In the genomic region with DNA sequence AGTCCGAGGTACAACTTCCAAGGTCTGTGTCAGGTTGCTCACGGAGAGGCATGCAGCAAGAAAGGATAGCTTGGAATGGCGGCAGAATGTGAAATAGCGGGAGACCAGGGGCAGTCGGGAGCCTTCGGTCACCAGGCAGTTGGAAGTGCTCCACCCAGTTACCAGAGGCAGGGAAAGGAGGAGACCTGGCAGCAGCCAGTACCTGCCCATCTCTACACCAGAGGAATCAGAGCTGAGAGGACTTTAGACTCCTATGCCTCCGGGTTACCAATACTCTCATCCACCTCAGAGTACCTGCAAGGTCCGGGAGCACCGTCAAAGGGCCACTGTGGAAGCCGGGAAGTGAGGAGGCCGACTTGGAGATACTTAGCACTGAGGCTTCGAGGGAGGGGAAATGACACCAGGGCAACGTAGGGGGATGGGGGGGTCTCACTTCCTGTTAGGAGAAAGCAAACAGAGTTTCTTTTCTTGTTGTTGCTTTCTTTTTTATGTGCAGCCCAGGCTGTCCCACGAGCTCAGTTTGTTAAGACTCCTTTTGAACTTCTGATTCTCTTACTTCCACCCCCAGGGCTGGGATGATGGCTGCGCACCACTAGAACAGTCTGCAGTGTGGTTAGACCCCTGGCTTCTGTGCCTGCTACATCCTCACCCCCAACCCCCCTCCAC, we compare ENCODE assay signal across 10 mouse cellular contexts. TPM values are rescaled to one million over a fixed set of nuclear protein-coding genes. Genes with fewer than 3 reads are reported as not detected.
DNase-seq lines count a peak whose midpoint lies in the region; ATAC-seq and TF ChIP-seq lines count a peak whose summit lies in the region.
"Had no signal": no experiment of that assay in that cellular context is flagged by ENCODE, and none has a peak within 500 bp of the region (broad histone marks: within the 10 kb centered on the region; RNA-seq: fewer than 3 reads in every experiment).

A gene (minus strand): TSS at position 374 of the 666 bp plus-strand sequence.

- H3K27ac ChIP-seq in midbrain, embryonic 11.5 days (ENCODE audit: low read depth, low read length), result no peak within 1 kb of the TSS
- H3K27ac ChIP-seq in midbrain, embryonic 10.5 days (replicated peaks), result no peak within 1 kb of the TSS
- H3K27ac ChIP-seq in limb, embryonic 12.5 days, result peak within 1 kb of the TSS; percentile 71
- no peak within 1 kb of the TSS for H3K27ac ChIP-seq in midbrain, postnatal 0 days (ENCODE audit: low read depth, low read length)
- no peak within 1 kb of the TSS for H3K27ac ChIP-seq in hindbrain, embryonic 11.5 days (ENCODE audit: low read depth, low read length)
- H3K27ac ChIP-seq in midbrain, embryonic 15.5 days, result no peak within 1 kb of the TSS
- H3K27ac ChIP-seq: embryonic facial prominence, embryonic 13.5 days; hindbrain, embryonic 15.5 days had no signal

- no peak for ATAC-seq in midbrain, embryonic 11.5 days (ENCODE audit: low FRiP score)
- ATAC-seq in granulocyte monocyte progenitor cell, adult 5-6 weeks (replicated peaks; ENCODE audit: poor library complexity, severe bottlenecking), result peak; percentile 35
- ATAC-seq in limb, embryonic 12.5 days (ENCODE audit: insufficient number of reproducible peaks, insufficient read depth, low FRiP score, low TSS enrichment, low read depth), result no peak
- ATAC-seq in midbrain, postnatal 0 days (ENCODE audit: low FRiP score), result no peak
- ATAC-seq in hindbrain, embryonic 11.5 days (ENCODE audit: low FRiP score), result no peak
- no peak for ATAC-seq in midbrain, embryonic 15.5 days (replicated peaks)

- TF ChIP-seq CTCF in midbrain, postnatal 0 days (IDR thresholded peaks at IDR 0.05), result no peak

- no peaks in the 10 kb centered on the region for H3K27me3 ChIP-seq in midbrain, embryonic 11.5 days (ENCODE audit: control insufficient read depth, insufficient read depth, low read length)
- H3K27me3 ChIP-seq in midbrain, embryonic 10.5 days (ENCODE audit: low read depth, poor library complexity, severe bottlenecking), result peaks cover 22% of the 10 kb centered on the region
- H3K27me3 ChIP-seq in limb, embryonic 12.5 days, result peaks cover 6% of the 10 kb centered on the region
- no peaks in the 10 kb centered on the region for H3K27me3 ChIP-seq in midbrain, postnatal 0 days (ENCODE audit: insufficient read depth, low read length)
- H3K27me3 ChIP-seq in hindbrain, embryonic 11.5 days (ENCODE audit: control insufficient read depth, insufficient read depth, low read length), result no peaks in the 10 kb centered on the region
- H3K27me3 ChIP-seq in midbrain, embryonic 15.5 days (replicated peaks), result no peaks in the 10 kb centered on the region
- H3K27me3 ChIP-seq: hindbrain, embryonic 15.5 days had no signal

- no peaks in the 10 kb centered on the region for H3K36me3 ChIP-seq in midbrain, embryonic 11.5 days (ENCODE audit: control insufficient read depth, insufficient read depth, low read length)
- no peaks in the 10 kb centered on the region for H3K36me3 ChIP-seq in midbrain, embryonic 10.5 days
- no peaks in the 10 kb centered on the region for H3K36me3 ChIP-seq in limb, embryonic 12.5 days
- H3K36me3 ChIP-seq in midbrain, postnatal 0 days (ENCODE audit: insufficient read depth, low read length), result no peaks in the 10 kb centered on the region
- H3K36me3 ChIP-seq in hindbrain, embryonic 11.5 days (ENCODE audit: control insufficient read depth, insufficient read depth, low read length), result no peaks in the 10 kb centered on the region
- H3K36me3 ChIP-seq in midbrain, embryonic 15.5 days (replicated peaks), result no peaks in the 10 kb centered on the region
- H3K36me3 ChIP-seq: embryonic facial prominence, embryonic 13.5 days; hindbrain, embryonic 15.5 days had no signal

- no peaks in the 10 kb centered on the region for H3K9me3 ChIP-seq in midbrain, embryonic 11.5 days (ENCODE audit: control insufficient read depth, low read length)
- H3K9me3 ChIP-seq in midbrain, embryonic 10.5 days (replicated peaks), result no peaks in the 10 kb centered on the region
- H3K9me3 ChIP-seq in limb, embryonic 12.5 days, result no peaks in the 10 kb centered on the region
- H3K9me3 ChIP-seq in midbrain, postnatal 0 days (ENCODE audit: low read length), result no peaks in the 10 kb centered on the region
- no peaks in the 10 kb centered on the region for H3K9me3 ChIP-seq in hindbrain, embryonic 11.5 days (ENCODE audit: control insufficient read depth, low read length)
- no peaks in the 10 kb centered on the region for H3K9me3 ChIP-seq in midbrain, embryonic 15.5 days
- H3K9me3 ChIP-seq: embryonic facial prominence, embryonic 13.5 days; hindbrain, embryonic 15.5 days had no signal

- 0 out of 2 replicates have a peak within 1 kb of the TSS, but pooled peaks have one; percentile 20 for H3K9ac ChIP-seq in midbrain, embryonic 11.5 days (ENCODE audit: low read length)
- H3K9ac ChIP-seq in limb, embryonic 12.5 days (replicated peaks), result no peak within 1 kb of the TSS
- H3K9ac ChIP-seq in midbrain, postnatal 0 days (replicated peaks; ENCODE audit: low read length, poor library complexity, severe bottlenecking), result no peak within 1 kb of the TSS
- H3K9ac ChIP-seq in hindbrain, embryonic 11.5 days (ENCODE audit: low read depth, low read length), result no peak within 1 kb of the TSS
- no peak within 1 kb of the TSS for H3K9ac ChIP-seq in midbrain, embryonic 15.5 days
- H3K9ac ChIP-seq: embryonic facial prominence, embryonic 13.5 days; hindbrain, embryonic 15.5 days had no signal

- no peaks in the 10 kb centered on the region for H3K4me1 ChIP-seq in midbrain, embryonic 11.5 days (ENCODE audit: control insufficient read depth, insufficient read depth, low read length)
- H3K4me1 ChIP-seq in midbrain, embryonic 10.5 days, result peaks cover 19% of the 10 kb centered on the region; the same call in 1 of the 2 replicates
- H3K4me1 ChIP-seq in limb, embryonic 12.5 days (replicated peaks), result peaks cover 24% of the 10 kb centered on the region
- H3K4me1 ChIP-seq in midbrain, postnatal 0 days (ENCODE audit: insufficient read depth, low read length), result no peaks in the 10 kb centered on the region
- no peaks in the 10 kb centered on the region for H3K4me1 ChIP-seq in hindbrain, embryonic 11.5 days (replicated peaks; ENCODE audit: control insufficient read depth, insufficient read depth, low read length)
- H3K4me1 ChIP-seq in midbrain, embryonic 15.5 days, result no peaks in the 10 kb centered on the region; the same call in 1 of the 2 replicates

- no peak within 1 kb of the TSS for H3K4me3 ChIP-seq in midbrain, embryonic 11.5 days (ENCODE audit: low read depth, low read length)
- no peak within 1 kb of the TSS for H3K4me3 ChIP-seq in midbrain, embryonic 10.5 days
- no peak within 1 kb of the TSS for H3K4me3 ChIP-seq in limb, embryonic 12.5 days (replicated peaks)
- no peak within 1 kb of the TSS for H3K4me3 ChIP-seq in midbrain, postnatal 0 days (ENCODE audit: low read depth, low read length)
- no peak within 1 kb of the TSS for H3K4me3 ChIP-seq in hindbrain, embryonic 11.5 days (ENCODE audit: low read depth, low read length)
- H3K4me3 ChIP-seq in midbrain, embryonic 15.5 days, result no peak within 1 kb of the TSS
- H3K4me3 ChIP-seq: embryonic facial prominence, embryonic 13.5 days; hindbrain, embryonic 15.5 days had no signal

- no peak within 1 kb of the TSS for H3K4me2 ChIP-seq in midbrain, embryonic 11.5 days
- H3K4me2 ChIP-seq in limb, embryonic 12.5 days, result no peak within 1 kb of the TSS
- no peak within 1 kb of the TSS for H3K4me2 ChIP-seq in midbrain, postnatal 0 days (ENCODE audit: low read depth, low read length, poor library complexity, severe bottlenecking)
- no peak within 1 kb of the TSS for H3K4me2 ChIP-seq in hindbrain, embryonic 11.5 days (replicated peaks; ENCODE audit: low read depth, low read length)
- H3K4me2 ChIP-seq in midbrain, embryonic 15.5 days, result no peak within 1 kb of the TSS
- H3K4me2 ChIP-seq: embryonic facial prominence, embryonic 13.5 days; hindbrain, embryonic 15.5 days had no signal

- 73% methylated on average over 15 of the region's 15 CpGs for WGBS in midbrain, embryonic 11.5 days
- WGBS in midbrain, embryonic 10.5 days, result 74% methylated on average over 15 of the region's 15 CpGs
- WGBS in limb, embryonic 12.5 days, result 57% methylated on average over 15 of the region's 15 CpGs
- 75% methylated on average over 15 of the region's 15 CpGs for WGBS in midbrain, postnatal 0 days
- 77% methylated on average over 15 of the region's 15 CpGs for WGBS in hindbrain, embryonic 11.5 days
- 73% methylated on average over 15 of the region's 15 CpGs for WGBS in midbrain, embryonic 15.5 days

- DNase-seq in midbrain, embryonic 11.5 days (ENCODE audit: low spot score, missing footprints), result no peak
- DNase-seq in midbrain, embryonic 10.5 days (ENCODE audit: low spot score), result no peak
- peak; percentile 69 to 71 for DNase-seq in thymus, postnatal 10 days (ENCODE audit: low spot score in 2 of 2)
- DNase-seq in midbrain, postnatal 0 days (ENCODE audit: low spot score), result no peak
- DNase-seq in hindbrain, embryonic 11.5 days (ENCODE audit: low spot score), result no peak

RNA-seq across cellular contexts. Expression of the gene that starts here (rescaled TPM):
- polyA plus RNA-seq in midbrain, embryonic 11.5 days (2014; fragmentation: Nextera tagmentation; extraction: Ambion mirVana), result 0.04 and 0.22 TPM in 2 replicates
- polyA plus RNA-seq in midbrain, embryonic 10.5 days (2016; fragmentation: Nextera tagmentation; extraction: Ambion mirVana), result 0.72 and 0.80 TPM in 2 replicates
- 0.82 and 2.3 TPM in 2 replicates for total RNA-seq in granulocyte monocyte progenitor cell, adult 5-6 weeks (2014; fragmentation: Nextera tagmentation)
- total RNA-seq in granulocyte monocyte progenitor cell, adult 5-6 weeks (2017), result 0.13 TPM in 1 of 2 replicates, not detected in the other
- 1.2 and 1.3 TPM in 2 replicates for polyA plus RNA-seq in limb, embryonic 12.5 days (2016; fragmentation: Nextera tagmentation; extraction: Ambion mirVana)
- total RNA-seq in midbrain, postnatal 0 days (2014; rRNA removed), result 1.3 and 2.1 TPM in 2 replicates
- polyA plus RNA-seq in midbrain, postnatal 0 days (2015; fragmentation: Nextera tagmentation; extraction: Ambion mirVana), result 0.71 and 1.1 TPM in 2 replicates
- polyA plus RNA-seq in hindbrain, embryonic 11.5 days (2014; fragmentation: Nextera tagmentation; extraction: Ambion mirVana), result 0.13 and 0.20 TPM in 2 replicates
- 1.9 and 2.5 TPM in 2 replicates for polyA plus RNA-seq in midbrain, embryonic 15.5 days (2015; fragmentation: Nextera tagmentation; extraction: Ambion mirVana)

Comparison
In these comparisons a context has a peak if more than half of its experiments do, and no peak if none do; other contexts are left out.
1. DNase-seq: peak in thymus, postnatal 10 days (2 of 2); none in midbrain, embryonic 11.5 days (single experiment), midbrain, embryonic 10.5 days (single experiment), midbrain, postnatal 0 days (single experiment) and hindbrain, embryonic 11.5 days (single experiment).